Mouse (Mus musculus): ENCODE measurements at regions not wholly inside any gene's neighbourhood (a gene's known extent, or its start where the extent isn't known, plus 50 kb on each side); places are given as distances from the start of the nearest gene placed in this dataset.
"Not testable (repeated sequence)": the region's sequence is repeated elsewhere in the genome, so short reads cannot be mapped to it uniquely, and the experiment has no call there.

- DNase-seq = peak in 1 of 2 experiments; percentile 9
Measured at GRCm38 (mm10) chr6:114538185-114538584, 104.7 kb upstream of the Atg7 start.

GRCm38 (mm10) chr6:114550096-114550669 is 92.7 kb upstream of the Atg7 start:
- DNase-seq = peak; percentile 17 to 32

- DNase-seq = not testable (repeated sequence)
Measured at GRCm38 (mm10) chr6:114553072-114553471, 89.8 kb upstream of the Atg7 start.

GRCm38 (mm10) chr6:114555186-114555585 is 87.7 kb upstream of the Atg7 start:
- DNase-seq = peak; percentile 37 to 41

GRCm38 (mm10) chr6:114577319-114577718 is 65.6 kb upstream of the Atg7 start:
- DNase-seq = peak; percentile 62 to 66
